Mouse (Mus musculus): Measurements from ENCODE around the gene Tnfsf11. TPM values are rescaled to one million over a fixed set of nuclear protein-coding genes. Genes with fewer than 3 reads are reported as not detected.

The Tnfsf11 gene
- polyA plus RNA-seq, 1 experiment from 2014 or later, result 0.26 TPM

DNA sequence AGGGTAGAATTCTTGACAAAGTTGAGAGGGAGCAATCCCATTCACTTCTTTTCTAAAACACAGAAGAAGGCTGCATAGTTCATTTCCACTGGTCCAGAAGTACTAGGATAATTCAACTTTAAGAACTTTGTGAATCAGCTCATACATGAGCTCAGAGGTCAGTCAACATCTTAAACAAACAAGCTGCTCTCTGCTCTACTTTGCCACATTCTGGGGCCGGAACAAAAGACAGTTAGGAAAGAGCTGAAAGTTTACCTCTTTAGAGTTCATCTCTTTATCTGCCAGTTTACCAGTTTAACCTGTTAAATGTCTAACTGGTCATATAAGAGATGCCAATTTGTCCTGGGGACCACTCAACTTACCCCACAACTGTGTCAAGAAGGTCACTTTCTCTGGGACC, 15.5 kb upstream of the Tnfsf11 start:
- no peak for TF ChIP-seq CTCF (IDR thresholded peaks at IDR 0.05; ENCODE audit: low read depth)
- no peak overlapping the region for H3K9ac ChIP-seq (ENCODE audit: low read depth, low read length)
- H3K4me2 ChIP-seq (replicated peaks; ENCODE audit: low read depth), result no peak overlapping the region
- no peak overlapping the region for H3K4me3 ChIP-seq (ENCODE audit: low read depth, low read length)
- no peaks in the 10 kb centered on the region for H3K9me3 ChIP-seq (ENCODE audit: control insufficient read depth)
- no peaks in the 10 kb centered on the region for H3K27me3 ChIP-seq (replicated peaks; ENCODE audit: control insufficient read depth, insufficient read depth, low read length)
- H3K27ac ChIP-seq (ENCODE audit: low read depth, low read length), result no peak overlapping the region
- WGBS, result 38% methylated on average over 1 of the region's 1 CpGs
- ATAC-seq, result no peak
- no peaks in the 10 kb centered on the region for H3K36me3 ChIP-seq (ENCODE audit: control insufficient read depth, insufficient read depth)
- H3K4me1 ChIP-seq (replicated peaks; ENCODE audit: control insufficient read depth, insufficient read depth, low read length), result no peaks in the 10 kb centered on the region

DNA sequence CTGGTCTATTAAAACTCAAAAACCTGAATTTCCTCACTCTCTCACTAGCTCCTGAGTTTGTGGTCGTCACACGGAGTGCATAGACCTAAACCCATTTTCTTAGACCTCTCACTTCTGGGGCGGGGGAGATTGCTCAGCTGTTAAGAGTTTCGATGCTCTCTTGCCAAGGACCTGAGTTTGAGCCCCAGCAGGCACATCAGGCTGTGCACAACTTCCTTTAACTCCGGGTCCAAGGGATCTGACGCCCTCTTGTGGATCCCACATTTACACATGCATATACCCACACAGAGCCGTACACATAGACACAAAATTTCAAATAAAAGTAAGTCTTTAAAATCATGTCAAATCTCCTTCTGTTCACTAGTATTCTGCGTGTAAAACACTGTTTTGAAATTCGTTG, 15.1 kb upstream of the Tnfsf11 start:
- WGBS, result 85% methylated on average over 9 of the region's 9 CpGs
- no peak overlapping the region for H3K4me3 ChIP-seq (ENCODE audit: low read depth, low read length)
- no peak overlapping the region for H3K4me2 ChIP-seq (replicated peaks; ENCODE audit: low read depth)
- no peaks in the 10 kb centered on the region for H3K9me3 ChIP-seq (ENCODE audit: control insufficient read depth)
- no peak overlapping the region for H3K27ac ChIP-seq (ENCODE audit: low read depth, low read length)
- ATAC-seq, result no peak
- TF ChIP-seq CTCF (IDR thresholded peaks at IDR 0.05; ENCODE audit: low read depth), result no peak
- no peak overlapping the region for H3K9ac ChIP-seq (ENCODE audit: low read depth, low read length)
- no peaks in the 10 kb centered on the region for H3K4me1 ChIP-seq (replicated peaks; ENCODE audit: control insufficient read depth, insufficient read depth, low read length)
- no peaks in the 10 kb centered on the region for H3K27me3 ChIP-seq (replicated peaks; ENCODE audit: control insufficient read depth, insufficient read depth, low read length)
- H3K36me3 ChIP-seq (ENCODE audit: control insufficient read depth, insufficient read depth), result no peaks in the 10 kb centered on the region

DNA sequence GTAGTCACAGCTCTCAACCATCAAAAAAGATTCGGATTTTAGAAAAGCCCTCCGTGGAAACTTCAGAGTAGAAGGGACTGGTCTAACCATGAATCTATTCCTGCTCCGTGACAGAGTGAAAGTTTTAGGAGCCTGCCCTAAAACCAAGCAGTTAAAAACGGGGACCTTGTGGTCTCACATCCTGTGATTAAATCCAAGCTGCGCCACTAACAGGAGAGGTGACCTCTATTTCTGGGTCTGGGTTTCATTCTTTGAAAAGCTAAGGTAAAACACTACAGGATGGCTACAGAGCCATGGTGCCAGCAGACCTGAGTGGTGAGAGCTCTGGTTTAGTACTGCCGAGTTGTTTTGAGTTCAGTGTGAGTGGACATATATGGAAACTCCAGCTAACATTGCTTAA, 12.4 kb upstream of the Tnfsf11 start:
- Histone ChIP-seq H3K27ac (ENCODE audit: low read depth, low read length) (no peak overlapping the region), H3K9me3 (ENCODE audit: control insufficient read depth) (no peaks in the 10 kb centered on the region), H3K9ac (ENCODE audit: low read depth, low read length) (no peak overlapping the region), H3K27me3 (replicated peaks; ENCODE audit: control insufficient read depth, insufficient read depth, low read length) (no peaks in the 10 kb centered on the region), H3K4me3 (ENCODE audit: low read depth, low read length) (no peak overlapping the region), H3K4me2 (replicated peaks; ENCODE audit: low read depth) (no peak overlapping the region), H3K4me1 (replicated peaks; ENCODE audit: control insufficient read depth, insufficient read depth, low read length) (no peaks in the 10 kb centered on the region), H3K36me3 (ENCODE audit: control insufficient read depth, insufficient read depth) (no peaks in the 10 kb centered on the region)
- TF ChIP-seq CTCF (IDR thresholded peaks at IDR 0.05; ENCODE audit: low read depth), result no peak
- no peak for ATAC-seq
- 79% methylated on average over 6 of the region's 6 CpGs for WGBS

DNA sequence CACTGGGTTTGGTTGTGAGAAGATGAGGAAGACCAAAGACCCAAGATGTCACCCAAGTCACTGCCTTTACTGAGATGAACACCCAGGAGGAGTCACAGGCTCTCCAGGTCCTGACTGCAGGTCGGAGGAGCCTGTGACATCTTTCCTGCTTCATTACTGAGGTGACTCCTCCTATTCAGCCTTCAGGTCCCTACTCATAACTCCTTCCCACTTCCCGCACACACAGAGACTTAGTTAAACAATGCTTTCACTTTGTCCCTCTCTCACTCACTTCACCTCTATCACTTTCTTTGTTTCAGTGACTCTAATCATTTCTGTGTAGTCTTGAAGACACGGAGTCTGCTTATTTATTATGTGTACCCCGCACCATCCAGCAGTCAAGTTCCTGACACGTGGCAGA, 11.7 kb upstream of the Tnfsf11 start:
- Histone ChIP-seq H3K9me3 (ENCODE audit: control insufficient read depth) (no peaks in the 10 kb centered on the region), H3K4me1 (replicated peaks; ENCODE audit: control insufficient read depth, insufficient read depth, low read length) (no peaks in the 10 kb centered on the region), H3K27ac (ENCODE audit: low read depth, low read length) (no peak overlapping the region), H3K4me2 (replicated peaks; ENCODE audit: low read depth) (no peak overlapping the region), H3K4me3 (ENCODE audit: low read depth, low read length) (no peak overlapping the region), H3K27me3 (replicated peaks; ENCODE audit: control insufficient read depth, insufficient read depth, low read length) (no peaks in the 10 kb centered on the region), H3K36me3 (ENCODE audit: control insufficient read depth, insufficient read depth) (no peaks in the 10 kb centered on the region), H3K9ac (ENCODE audit: low read depth, low read length) (no peak overlapping the region)
- TF ChIP-seq CTCF (IDR thresholded peaks at IDR 0.05; ENCODE audit: low read depth), result no peak
- ATAC-seq, result no peak
- WGBS, result 69% methylated on average over 5 of the region's 5 CpGs

- WGBS, result 76% methylated on average over 3 of the region's 3 CpGs
- Histone ChIP-seq H3K4me1 (replicated peaks; ENCODE audit: control insufficient read depth, insufficient read depth, low read length) (no peaks in the 10 kb centered on the region), H3K36me3 (ENCODE audit: control insufficient read depth, insufficient read depth) (no peaks in the 10 kb centered on the region), H3K27me3 (replicated peaks; ENCODE audit: control insufficient read depth, insufficient read depth, low read length) (no peaks in the 10 kb centered on the region), H3K4me3 (ENCODE audit: low read depth, low read length) (no peak overlapping the region), H3K27ac (ENCODE audit: low read depth, low read length) (no peak overlapping the region), H3K4me2 (replicated peaks; ENCODE audit: low read depth) (no peak overlapping the region), H3K9me3 (ENCODE audit: control insufficient read depth) (no peaks in the 10 kb centered on the region), H3K9ac (ENCODE audit: low read depth, low read length) (no peak overlapping the region)
- TF ChIP-seq CTCF (IDR thresholded peaks at IDR 0.05; ENCODE audit: low read depth), result no peak
- ATAC-seq, result no peak
Observed at GRCm38 (mm10) chr14:78319000-78319399, 11.2 kb upstream of the Tnfsf11 start.

GRCm38 (mm10) chr14:78317623-78318022, 9.8 kb upstream of the Tnfsf11 start:
- H3K9me3 ChIP-seq (ENCODE audit: control insufficient read depth), result no peaks in the 10 kb centered on the region
- H3K27ac ChIP-seq (ENCODE audit: low read depth, low read length), result no peak overlapping the region
- H3K4me3 ChIP-seq (ENCODE audit: low read depth, low read length), result no peak overlapping the region
- no peak for TF ChIP-seq CTCF (IDR thresholded peaks at IDR 0.05; ENCODE audit: low read depth)
- H3K36me3 ChIP-seq (ENCODE audit: control insufficient read depth, insufficient read depth), result no peaks in the 10 kb centered on the region
- H3K27me3 ChIP-seq (replicated peaks; ENCODE audit: control insufficient read depth, insufficient read depth, low read length), result no peaks in the 10 kb centered on the region
- WGBS, result 59% methylated on average over 5 of the region's 5 CpGs
- no peaks in the 10 kb centered on the region for H3K4me1 ChIP-seq (replicated peaks; ENCODE audit: control insufficient read depth, insufficient read depth, low read length)
- no peak overlapping the region for H3K4me2 ChIP-seq (replicated peaks; ENCODE audit: low read depth)
- no peak for ATAC-seq
- H3K9ac ChIP-seq (ENCODE audit: low read depth, low read length), result no peak overlapping the region

DNA sequence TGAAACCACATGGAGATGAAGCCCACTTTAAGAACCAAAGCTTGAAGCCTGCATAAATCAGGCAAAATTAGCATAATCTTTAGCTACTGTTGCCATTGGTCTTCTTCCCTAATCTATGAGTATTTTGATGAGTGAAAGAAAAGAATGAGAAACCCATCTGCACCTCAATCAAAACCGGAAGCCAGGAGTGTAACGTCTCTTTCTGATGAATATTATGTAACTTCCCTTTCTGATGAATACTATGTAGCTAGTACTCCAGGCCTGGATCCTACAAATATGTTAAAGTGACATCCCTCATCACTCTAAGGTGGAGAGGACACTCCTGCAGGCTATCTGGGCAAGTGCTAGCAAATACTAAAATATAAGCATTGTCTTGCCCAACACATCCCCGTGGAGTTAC, 6.9 kb downstream of the Tnfsf11 start:
- Histone ChIP-seq H3K27ac (ENCODE audit: low read depth, low read length) (no peak overlapping the region), H3K27me3 (replicated peaks; ENCODE audit: control insufficient read depth, insufficient read depth, low read length) (no peaks in the 10 kb centered on the region), H3K9ac (ENCODE audit: low read depth, low read length) (no peak overlapping the region), H3K4me3 (ENCODE audit: low read depth, low read length) (no peak overlapping the region), H3K36me3 (ENCODE audit: control insufficient read depth, insufficient read depth) (no peaks in the 10 kb centered on the region), H3K4me1 (replicated peaks; ENCODE audit: control insufficient read depth, insufficient read depth, low read length) (no peaks in the 10 kb centered on the region), H3K4me2 (replicated peaks; ENCODE audit: low read depth) (no peak overlapping the region), H3K9me3 (ENCODE audit: control insufficient read depth) (no peaks in the 10 kb centered on the region)
- no peak for TF ChIP-seq CTCF (IDR thresholded peaks at IDR 0.05; ENCODE audit: low read depth)
- 85% methylated on average over 3 of the region's 3 CpGs for WGBS
- ATAC-seq, result no peak

Measured in intestine, postnatal 0 days (tissue).